Mouse (Mus musculus) forebrain, embryonic 13.5 days (tissue): ENCODE results near the gene Kcnip4. TPM values are rescaled to one million over a fixed set of nuclear protein-coding genes. Genes with fewer than 3 reads are reported as not detected.

ENCODE experiments used
- ATAC-seq: fragments of 200-750 bp; cut with Nextera tagmentation; 2 replicates; pipeline ENCODE4 v1.8.0; 2017
- H3K27ac ChIP-seq: fragments of 300-500 bp; sonication (generic); 2 replicates; pipeline ENCODE4 v1.5.1; 2015; ENCODE audit warnings: inconsistent platforms, mild to moderate bottlenecking, moderate library complexity
- H3K27me3 ChIP-seq: fragments of 300-500 bp; sonication (generic); 2 replicates; pipeline ENCODE4 v1.6.1; 2015; ENCODE audit warnings: mild to moderate bottlenecking, inconsistent platforms
- H3K36me3 ChIP-seq: fragments of 300-500 bp; sonication (generic); 2 replicates; pipeline ENCODE4 v1.6.1; 2015; ENCODE audit warnings: mild to moderate bottlenecking, inconsistent platforms; ENCODE audit not compliant: poor library complexity, severe bottlenecking
- H3K4me1 ChIP-seq: fragments of 300-500 bp; sonication (generic); 2 replicates; pipeline ENCODE4 v1.6.1; 2015; ENCODE audit warnings: inconsistent platforms
- H3K4me2 ChIP-seq: fragments of 300-500 bp; sonication (generic); 2 replicates; pipeline ENCODE4 v1.6.1; 2015; ENCODE audit warnings: inconsistent platforms, mild to moderate bottlenecking, moderate library complexity
- H3K4me3 ChIP-seq: fragments of 300-500 bp; sonication (generic); 2 replicates; pipeline ENCODE4 v1.5.1; 2015; ENCODE audit warnings: mild to moderate bottlenecking, inconsistent platforms
- H3K9ac ChIP-seq: fragments of 300-500 bp; sonication (generic); 2 replicates; pipeline ENCODE4 v1.6.1; 2015; ENCODE audit warnings: mild to moderate bottlenecking, inconsistent platforms
- H3K9me3 ChIP-seq: fragments of 300-500 bp; sonication (generic); replicated peaks from 2 replicates; pipeline ENCODE4 v1.6.1; 2016; ENCODE audit warnings: inconsistent platforms
- WGBS: fragments of 180-500 bp; shearing (Covaris S2); methylation state at CpG from one replicate; pipeline ENCODE4 v1.1.7; 2015; 5-methylcytosine and 5-hydroxymethylcytosine counted together
- polyA plus RNA-seq: library from polyadenylated mRNA; unstranded; fragments of >200 nt; fragmentation: Nextera tagmentation; extraction: Ambion mirVana; gene quantifications from 2 replicates; pipeline ENCODE4 v1.2.1, GENCODE M21; 2015

Gene Kcnip4
- polyA plus RNA-seq = 2.4 and 3.0 TPM in 2 replicates

DNA sequence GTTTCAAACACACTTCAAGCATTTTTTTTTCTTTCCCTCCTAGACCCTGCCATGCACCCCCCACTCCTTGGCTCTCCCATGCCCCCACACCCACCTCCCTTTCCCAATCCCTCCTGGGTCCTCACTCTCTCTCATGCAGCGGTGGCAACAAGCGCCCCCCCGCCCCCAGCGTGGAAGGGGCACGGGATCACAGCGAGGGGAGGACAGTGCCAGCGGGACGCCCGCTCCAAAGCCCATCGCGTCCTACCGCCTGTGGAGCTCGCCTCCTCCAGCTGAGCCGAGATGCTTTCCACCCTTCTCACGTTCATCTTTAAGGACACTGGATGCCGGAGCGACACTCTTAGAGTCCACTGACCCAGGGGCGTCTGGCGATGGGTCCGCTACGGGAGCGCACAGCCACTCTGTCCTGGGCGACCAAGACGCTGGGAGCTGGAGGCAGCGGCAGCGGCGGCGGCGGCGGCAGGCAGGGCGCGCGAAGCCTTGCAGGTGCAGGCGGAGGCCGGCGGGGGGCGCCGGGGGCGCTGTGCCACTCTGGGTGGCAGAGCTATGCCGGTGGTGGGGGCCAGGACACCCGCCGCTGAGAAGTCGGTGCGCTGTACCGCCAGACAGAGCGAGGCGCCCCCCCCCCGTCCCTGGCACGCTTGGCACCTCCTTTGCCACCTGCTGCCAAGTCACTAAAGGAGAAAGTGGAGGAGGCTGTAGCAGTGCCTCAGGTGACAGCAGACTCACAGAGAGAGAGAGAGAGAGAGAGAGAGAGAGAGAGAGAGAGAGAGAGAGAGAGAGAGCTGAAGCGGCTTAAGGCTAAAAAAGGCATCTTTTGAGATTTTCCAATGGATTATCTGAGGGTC lies at the start of gene Kcnip4:
Gene Kcnip4, minus strand, starts transcription at position 514 of the 848 bp plus-strand sequence.
- WGBS = under 1% methylated on average over 50 of the region's 50 CpGs
- peak within 1 kb of the TSS; percentile 74 for H3K9ac ChIP-seq
- peak within 1 kb of the TSS; percentile 98 for H3K4me2 ChIP-seq
- peak; percentile 94 for ATAC-seq
- H3K9me3 ChIP-seq = no peaks in the 10 kb centered on the region
- peaks cover 13% of the 10 kb centered on the region for H3K27me3 ChIP-seq
- H3K4me3 ChIP-seq = peak within 1 kb of the TSS; percentile 63
- H3K27ac ChIP-seq = no peak within 1 kb of the TSS
- no peaks in the 10 kb centered on the region for H3K36me3 ChIP-seq
- H3K4me1 ChIP-seq = peaks cover 8% of the 10 kb centered on the region; the same call in 1 of the 2 replicates

GRCm38 (mm10) chr5:49571876-49572275 lies 47.2 kb upstream of the Kcnip4 start:
- no peak overlapping the region for H3K4me3 ChIP-seq
- no peaks in the 10 kb centered on the region for H3K36me3 ChIP-seq
- H3K4me2 ChIP-seq = no peak overlapping the region
- H3K27ac ChIP-seq = no peak overlapping the region
- ATAC-seq = no peak
- WGBS = 88% methylated on average over 4 of the region's 4 CpGs
- H3K9me3 ChIP-seq = no peaks in the 10 kb centered on the region
- no peak overlapping the region for H3K9ac ChIP-seq
- H3K4me1 ChIP-seq = no peaks in the 10 kb centered on the region
- no peaks in the 10 kb centered on the region for H3K27me3 ChIP-seq

GRCm38 (mm10) chr5:49563751-49564150 lies 39.0 kb upstream of the Kcnip4 start:
- Histone ChIP-seq H3K27ac (no peak overlapping the region), H3K9ac (no peak overlapping the region), H3K4me3 (no peak overlapping the region), H3K4me1 (no peaks in the 10 kb centered on the region), H3K36me3 (no peaks in the 10 kb centered on the region), H3K27me3 (no peaks in the 10 kb centered on the region), H3K4me2 (no peak overlapping the region), H3K9me3 (no peaks in the 10 kb centered on the region)
- WGBS = 94% methylated on average over 4 of the region's 4 CpGs
- ATAC-seq = no peak

DNA sequence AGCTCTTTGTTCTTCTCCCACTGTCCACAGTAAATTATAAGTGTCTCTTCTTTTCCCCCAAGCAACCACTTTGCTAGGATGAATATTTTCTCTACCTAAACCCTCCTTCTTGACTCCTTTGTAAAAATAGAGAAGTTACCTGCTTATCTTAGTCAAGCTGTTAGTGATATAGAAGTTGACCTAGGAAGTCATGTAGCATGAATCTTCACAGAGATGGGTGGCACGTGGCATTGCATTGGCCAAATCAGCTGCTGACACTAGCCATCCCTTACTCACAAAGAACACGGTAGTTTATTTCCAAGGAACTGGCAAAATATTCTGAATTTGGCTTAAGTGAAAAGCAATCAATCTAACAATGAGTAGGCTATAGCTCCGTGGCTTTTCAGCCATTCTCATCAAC lies 32.7 kb upstream of the Kcnip4 start:
- 80% methylated on average over 3 of the region's 3 CpGs for WGBS
- Histone ChIP-seq H3K9ac (no peak overlapping the region), H3K36me3 (no peaks in the 10 kb centered on the region), H3K4me3 (no peak overlapping the region), H3K9me3 (no peaks in the 10 kb centered on the region), H3K4me1 (no peaks in the 10 kb centered on the region), H3K4me2 (no peak overlapping the region), H3K27me3 (no peaks in the 10 kb centered on the region), H3K27ac (no peak overlapping the region)
- ATAC-seq = no peak

- Histone ChIP-seq H3K9me3 (no peaks in the 10 kb centered on the region), H3K27me3 (no peaks in the 10 kb centered on the region), H3K4me1 (no peaks in the 10 kb centered on the region), H3K4me2 (no peak overlapping the region), H3K27ac (no peak overlapping the region), H3K9ac (no peak overlapping the region), H3K4me3 (no peak overlapping the region), H3K36me3 (no peaks in the 10 kb centered on the region)
- WGBS = 92% methylated on average over 3 of the region's 3 CpGs
- no peak for ATAC-seq
Measured at GRCm38 (mm10) chr5:49547884-49548283, 23.2 kb upstream of the Kcnip4 start.

GRCm38 (mm10) chr5:49529362-49529761 lies 4.7 kb upstream of the Kcnip4 start:
- no peak overlapping the region for H3K9ac ChIP-seq
- no peak overlapping the region for H3K4me3 ChIP-seq
- H3K4me2 ChIP-seq = no peak overlapping the region
- peaks cover under 1% of the 10 kb centered on the region; the same call in 1 of the 2 replicates for H3K4me1 ChIP-seq
- H3K36me3 ChIP-seq = no peaks in the 10 kb centered on the region
- 56% methylated on average over 8 of the region's 8 CpGs for WGBS
- ATAC-seq = 0 out of 2 replicates have a peak, but pooled peaks have one; percentile 3
- H3K27ac ChIP-seq = no peak overlapping the region
- no peaks in the 10 kb centered on the region for H3K9me3 ChIP-seq
- H3K27me3 ChIP-seq = no peaks in the 10 kb centered on the region

DNA sequence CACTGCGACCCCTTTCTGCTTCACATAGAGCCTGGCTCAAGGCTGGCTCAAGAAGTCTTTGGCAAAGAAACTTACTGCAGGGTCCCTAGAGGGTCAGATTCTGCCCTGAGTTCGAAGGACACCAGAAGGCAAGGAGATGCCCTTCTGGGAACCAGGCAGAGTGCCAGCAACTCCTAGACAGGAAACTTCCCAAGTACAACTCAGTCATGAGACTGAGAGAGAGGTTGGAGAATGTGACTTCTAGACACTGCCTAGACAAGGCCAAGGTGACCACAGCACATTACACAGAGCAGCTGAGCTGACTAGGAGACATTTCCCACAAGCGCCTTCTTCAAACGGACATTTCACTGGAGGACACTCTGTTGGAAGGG lies 520 bp upstream of the Kcnip4 start:
- Histone ChIP-seq H3K27me3 (peaks cover 13% of the 10 kb centered on the region), H3K9me3 (no peaks in the 10 kb centered on the region), H3K27ac (no peak overlapping the region), H3K4me1 (peaks cover 8% of the 10 kb centered on the region; the same call in 1 of the 2 replicates), H3K9ac (no peak overlapping the region), H3K4me2 (peak overlapping the region; percentile 98), H3K36me3 (no peaks in the 10 kb centered on the region), H3K4me3 (no peak overlapping the region; the same call in 1 of the 2 replicates)
- ATAC-seq = peak; percentile 35; the same call in 1 of the 2 replicates
- WGBS = 70% methylated on average over 4 of the region's 4 CpGs

DNA sequence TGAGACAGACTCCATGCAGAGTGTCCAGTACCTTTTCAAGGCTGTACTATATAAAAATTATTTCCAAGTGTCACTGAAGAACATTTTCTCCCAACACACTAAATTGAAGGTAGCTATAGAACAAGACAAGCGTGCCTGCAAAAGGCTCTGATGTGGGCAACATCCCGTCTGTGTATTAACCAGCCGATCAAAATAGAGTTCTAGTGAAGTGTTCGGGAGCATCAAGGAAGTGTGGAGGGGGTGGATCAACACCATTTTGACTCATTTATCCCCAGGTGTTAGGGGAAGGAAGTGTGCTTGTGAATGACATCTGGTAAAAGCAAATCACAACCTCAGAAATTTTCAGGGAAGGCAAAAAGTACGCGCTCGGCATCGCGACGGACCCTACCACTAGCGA lies 712 bp downstream of the Kcnip4 start:
- peaks cover 13% of the 10 kb centered on the region for H3K27me3 ChIP-seq
- peaks cover 8% of the 10 kb centered on the region; the same call in 1 of the 2 replicates for H3K4me1 ChIP-seq
- peak overlapping the region; percentile 98 for H3K4me2 ChIP-seq
- ATAC-seq = no peak
- 8% methylated on average over 11 of the region's 11 CpGs for WGBS
- H3K4me3 ChIP-seq = peak overlapping the region; percentile 63
- H3K9me3 ChIP-seq = no peaks in the 10 kb centered on the region
- no peak overlapping the region for H3K27ac ChIP-seq
- H3K9ac ChIP-seq = peak overlapping the region; percentile 74
- no peaks in the 10 kb centered on the region for H3K36me3 ChIP-seq

DNA sequence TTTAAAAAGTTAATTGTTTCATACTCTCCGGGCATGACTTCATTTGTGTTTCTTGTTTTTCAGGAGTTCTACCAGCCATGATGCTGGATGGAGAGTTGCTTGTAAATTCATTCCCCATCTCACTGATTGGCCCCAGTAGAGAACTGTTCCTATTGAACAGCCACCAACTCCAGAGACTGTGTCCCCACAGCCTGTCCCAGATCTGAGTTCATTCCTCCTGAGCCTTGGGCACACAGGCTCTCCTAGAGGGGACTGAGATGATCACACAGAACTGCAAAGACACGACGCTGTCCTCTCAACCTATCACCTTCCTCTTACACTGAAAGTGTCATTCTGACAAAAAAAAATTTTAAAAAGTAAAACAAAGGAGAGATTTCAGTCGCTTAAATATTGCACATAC lies 1.7 kb downstream of the Kcnip4 start:
- WGBS = 77% methylated on average over 4 of the region's 4 CpGs
- H3K36me3 ChIP-seq = no peaks in the 10 kb centered on the region
- peaks cover 8% of the 10 kb centered on the region; the same call in 1 of the 2 replicates for H3K4me1 ChIP-seq
- ATAC-seq = no peak
- no peak overlapping the region for H3K27ac ChIP-seq
- no peak overlapping the region for H3K4me2 ChIP-seq
- H3K9me3 ChIP-seq = no peaks in the 10 kb centered on the region
- H3K27me3 ChIP-seq = peaks cover 13% of the 10 kb centered on the region
- no peak overlapping the region for H3K4me3 ChIP-seq
- H3K9ac ChIP-seq = no peak overlapping the region

GRCm38 (mm10) chr5:49498743-49499142 lies 26.0 kb downstream of the Kcnip4 start:
- Histone ChIP-seq H3K27me3 (no peaks in the 10 kb centered on the region), H3K27ac (no peak overlapping the region), H3K9ac (no peak overlapping the region), H3K36me3 (no peaks in the 10 kb centered on the region), H3K4me2 (no peak overlapping the region), H3K4me3 (no peak overlapping the region), H3K9me3 (no peaks in the 10 kb centered on the region), H3K4me1 (no peaks in the 10 kb centered on the region)
- ATAC-seq = no peak
- WGBS = 90% methylated on average over 3 of the region's 3 CpGs

GRCm38 (mm10) chr5:49487270-49487669 lies 37.4 kb downstream of the Kcnip4 start:
- WGBS = 80% methylated on average over 2 of the region's 2 CpGs
- H3K36me3 ChIP-seq = no peaks in the 10 kb centered on the region

GRCm38 (mm10) chr5:49470738-49471137 lies 54.0 kb downstream of the Kcnip4 start:
- peak; percentile 65; the same call in 1 of the 2 replicates for ATAC-seq
- Histone ChIP-seq H3K4me2 (no peak overlapping the region), H3K27me3 (no peaks in the 10 kb centered on the region), H3K9ac (no peak overlapping the region), H3K36me3 (no peaks in the 10 kb centered on the region), H3K27ac (no peak overlapping the region), H3K4me1 (0 out of 2 replicates have a peak, but pooled peaks cover 4% of the 10 kb centered on the region), H3K9me3 (no peaks in the 10 kb centered on the region), H3K4me3 (no peak overlapping the region)
- WGBS = 38% methylated on average over 2 of the region's 2 CpGs

More at GRCm38 (mm10) chr5:49487270-49487669, 37.4 kb downstream of the Kcnip4 start:
- H3K4me1 ChIP-seq = no peaks in the 10 kb centered on the region
- no peak overlapping the region for H3K4me2 ChIP-seq
- no peak overlapping the region for H3K27ac ChIP-seq
- no peak overlapping the region for H3K9ac ChIP-seq
- ATAC-seq = no peak
- no peaks in the 10 kb centered on the region for H3K9me3 ChIP-seq
- H3K27me3 ChIP-seq = no peaks in the 10 kb centered on the region
- no peak overlapping the region for H3K4me3 ChIP-seq
